Mouse (Mus musculus) lung, postnatal 25 days (tissue): ENCODE measurements around the gene Dap.

Experiments
- DNase-seq: peaks from one replicate; pipeline ENCODE4 v3.0.0; 2022; ENCODE audit warnings: low spot score

Dap gene

GRCm38 (mm10) chr15:31264827-31265226, 40.7 kb downstream of the Dap start:
- DNase-seq: peak; percentile 68

- no peak for DNase-seq
These were observed 41.3 kb downstream of the Dap start for GRCm38 (mm10) chr15:31265404-31265803.

- DNase-seq: no peak
These were observed 41.7 kb downstream of the Dap start for GRCm38 (mm10) chr15:31265845-31266244.

- DNase-seq: no peak
These were observed 44.0 kb downstream of the Dap start for GRCm38 (mm10) chr15:31268148-31268547.

GRCm38 (mm10) chr15:31269558-31269957, 45.4 kb downstream of the Dap start:
- no peak for DNase-seq

DNA sequence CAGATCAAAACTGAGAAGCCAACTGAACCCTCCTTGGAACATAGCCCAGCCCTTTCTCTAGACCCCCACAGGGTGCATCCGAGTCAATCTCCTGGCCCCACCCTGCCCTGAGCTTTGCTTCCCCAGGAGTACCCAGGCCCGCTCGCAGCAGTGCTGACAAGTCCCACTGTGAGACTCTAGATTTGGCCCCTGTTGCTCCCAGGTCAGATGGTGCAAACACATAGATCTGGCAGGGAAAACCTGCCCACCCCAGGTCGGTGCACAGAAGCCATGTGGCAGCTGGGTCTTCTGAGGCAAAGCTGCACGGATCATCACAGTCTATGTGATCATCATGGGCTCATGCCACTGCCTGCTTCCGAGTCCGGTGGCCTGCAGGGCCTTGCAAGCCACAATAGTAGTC, 48.6 kb downstream of the Dap start:
- no peak for DNase-seq

GRCm38 (mm10) chr15:31273509-31273908, 49.4 kb downstream of the Dap start:
- DNase-seq: no peak

DNA sequence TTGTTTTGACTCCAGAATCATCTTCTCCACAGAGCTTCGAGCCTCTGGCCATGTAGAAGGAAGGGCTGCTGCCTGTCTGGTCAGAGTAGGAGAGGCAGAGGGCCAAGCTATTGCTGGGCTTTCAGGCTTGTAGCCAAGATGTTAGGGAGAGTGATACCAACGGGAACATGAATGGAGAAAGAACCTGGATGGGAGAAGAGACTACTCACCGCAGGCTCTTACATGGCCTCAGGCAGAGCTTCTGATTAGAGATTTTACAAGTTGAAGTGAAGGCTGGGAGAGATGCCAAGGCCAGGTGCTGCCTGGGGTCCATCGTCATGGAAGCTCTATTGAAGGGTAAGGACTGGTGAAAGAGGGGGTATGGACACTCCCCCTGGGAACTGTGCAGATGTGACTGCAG, 54.0 kb downstream of the Dap start:
- no peak for DNase-seq

DNA sequence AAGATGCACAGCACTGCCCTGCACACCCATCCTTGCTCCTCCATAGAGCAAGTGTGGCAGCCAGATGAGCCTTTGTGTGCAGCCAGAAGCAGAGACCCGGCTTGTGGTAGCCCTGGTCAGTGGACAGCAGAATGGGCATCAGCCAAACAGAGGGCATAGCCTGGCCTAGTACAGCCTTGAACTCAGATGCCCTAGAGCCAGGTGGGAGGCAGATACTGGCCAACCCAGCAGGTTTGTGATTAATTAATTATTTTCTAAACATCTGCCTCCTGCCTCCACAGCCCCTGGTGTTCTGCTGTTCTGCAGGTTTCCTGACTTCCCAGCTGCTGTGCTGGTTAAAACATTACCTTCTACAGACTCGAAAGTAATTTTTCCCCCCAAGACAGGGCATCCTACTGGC, 55.0 kb downstream of the Dap start:
- DNase-seq: no peak

GRCm38 (mm10) chr15:31279577-31280004, 55.5 kb downstream of the Dap start:
- no peak for DNase-seq

DNA sequence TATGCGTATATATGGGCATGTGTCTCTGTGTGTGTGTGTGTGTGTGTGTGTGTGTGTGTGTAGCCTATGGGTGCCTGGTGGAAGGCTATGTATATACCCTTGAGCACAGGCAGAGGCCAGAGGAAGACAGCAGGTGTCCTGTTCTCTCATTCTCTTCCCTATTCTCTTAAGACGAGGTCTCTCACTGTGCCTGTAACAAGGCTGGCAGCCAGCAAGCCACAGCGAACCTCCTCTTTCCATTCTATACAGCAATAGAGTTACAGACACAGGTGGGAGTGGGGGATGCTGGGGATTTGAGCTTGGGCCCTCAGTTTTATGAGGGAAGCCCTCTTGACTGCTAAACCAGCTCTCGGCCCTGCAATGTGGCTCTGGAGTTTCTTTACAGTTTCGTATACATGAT, 55.9 kb downstream of the Dap start:
- DNase-seq: no peak

DNA sequence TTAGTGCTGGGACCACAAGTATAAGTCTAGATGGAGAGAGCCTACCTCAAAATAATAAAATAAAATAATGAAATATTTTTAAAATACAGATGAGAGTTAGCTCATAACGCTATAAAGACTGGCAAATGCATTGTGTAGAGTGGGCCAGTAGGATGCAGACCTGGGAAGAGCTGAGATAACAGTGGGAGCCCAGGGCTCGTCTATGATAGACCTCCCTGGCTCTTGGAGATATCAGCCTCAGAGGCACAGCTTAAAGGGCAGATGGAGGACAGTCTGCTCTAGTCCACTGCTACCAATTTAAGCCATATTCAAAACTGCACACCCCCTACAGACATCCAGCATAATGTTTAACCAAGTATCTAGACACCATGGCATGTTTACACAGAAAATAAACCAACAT, 56.6 kb downstream of the Dap start:
- DNase-seq: no peak

- DNase-seq: no peak
These were observed 57.7 kb downstream of the Dap start for GRCm38 (mm10) chr15:31281830-31282229.

GRCm38 (mm10) chr15:31282353-31282752, 58.2 kb downstream of the Dap start:
- no peak for DNase-seq

DNA sequence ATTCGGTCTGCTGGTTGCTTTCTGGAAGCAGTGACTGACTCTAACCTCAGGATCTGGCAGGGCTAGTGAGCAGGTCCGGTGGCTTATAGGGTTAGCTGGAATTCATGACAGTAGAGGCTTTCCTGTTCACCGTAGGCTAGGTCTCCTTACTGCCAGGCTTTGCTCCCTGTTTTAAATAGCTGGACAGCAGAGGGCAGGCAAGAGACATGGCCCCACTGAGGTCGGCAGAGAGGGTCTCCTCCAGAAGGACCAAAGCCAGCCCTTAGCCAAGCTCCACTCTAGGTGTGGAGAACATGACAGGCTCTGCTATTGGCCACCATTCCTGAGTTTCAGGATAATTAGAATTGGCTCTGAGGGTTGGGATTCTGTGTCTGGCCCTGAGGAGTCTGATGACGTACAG, 60.0 kb downstream of the Dap start:
- no peak for DNase-seq

DNA sequence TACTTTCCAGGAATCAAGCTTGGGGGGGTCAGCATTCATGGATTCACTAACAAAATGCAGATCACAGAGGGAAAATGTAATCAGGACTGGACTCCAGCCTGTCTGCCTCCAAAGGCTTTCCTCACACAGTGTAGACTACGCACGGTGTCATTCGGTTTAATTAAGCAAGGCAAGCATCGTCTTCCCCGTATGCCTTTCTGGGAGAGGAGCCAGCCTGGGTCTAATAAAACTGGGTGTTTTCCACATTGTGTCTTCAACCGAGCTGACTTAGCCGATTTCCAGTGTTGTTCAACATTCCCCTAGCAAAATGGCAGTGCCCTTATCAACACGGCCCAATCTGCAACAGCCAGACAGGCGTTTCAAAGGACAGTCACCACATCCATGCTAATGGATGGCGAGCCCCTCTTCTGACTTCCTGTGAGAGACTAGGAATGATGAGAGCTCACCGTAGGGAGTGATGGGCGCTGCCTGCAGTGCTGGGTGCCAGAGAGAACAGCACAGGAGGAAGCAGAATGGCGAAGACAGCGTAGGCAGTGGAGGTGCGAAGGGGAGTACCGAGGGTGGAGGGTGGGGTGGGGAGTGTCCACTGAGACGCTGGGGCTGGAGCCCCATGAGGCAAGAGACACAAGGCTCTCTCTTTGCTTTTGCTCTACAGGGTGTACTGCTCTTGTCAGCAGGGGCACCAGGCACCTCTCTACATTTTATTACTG, 61.0 kb downstream of the Dap start:
- no peak for DNase-seq

- no peak for DNase-seq
These were observed 61.6 kb downstream of the Dap start for GRCm38 (mm10) chr15:31285695-31286094.

DNA sequence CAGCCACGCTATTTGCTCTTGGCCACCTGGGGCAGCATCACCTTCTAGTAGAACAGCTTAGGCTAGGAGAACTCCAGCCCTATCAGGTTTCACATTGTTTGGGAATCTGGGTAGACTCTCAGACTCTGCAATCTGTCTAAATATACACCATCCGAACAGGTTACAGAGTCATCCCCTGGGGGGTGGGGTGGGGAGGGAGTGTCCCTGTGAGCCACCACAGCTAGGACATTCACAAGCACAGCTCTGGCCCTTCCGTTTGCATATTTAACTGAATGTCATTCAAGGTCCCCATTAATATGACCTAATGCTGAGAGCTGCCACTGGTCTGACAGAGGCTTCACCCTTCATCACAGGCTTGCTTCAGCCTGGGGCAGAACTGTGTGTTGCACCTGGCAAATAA, 68.5 kb downstream of the Dap start:
- no peak for DNase-seq

GRCm38 (mm10) chr15:31294311-31294710, 70.2 kb downstream of the Dap start:
- no peak for DNase-seq

GRCm38 (mm10) chr15:31296882-31297776, 73.0 kb downstream of the Dap start:
- DNase-seq: no peak

GRCm38 (mm10) chr15:31297777-31298137, 73.6 kb downstream of the Dap start:
- no peak for DNase-seq

GRCm38 (mm10) chr15:31299258-31299917, 75.3 kb downstream of the Dap start:
- no peak for DNase-seq
